Mouse (Mus musculus) heart, postnatal 36 days (tissue): ENCODE data around the gene Cptp. TPM values are rescaled to one million over a fixed set of nuclear protein-coding genes. Genes with fewer than 3 reads are reported as not detected.

Experiments used
- DNase-seq, 2 experiments: peaks; one replicate each; pipeline ENCODE4 v3.0.0; 2021 to 2022
- intact Hi-C: fragments of 180-260 bp; cut with DNase I; formaldehyde crosslinking; loops from one replicate; pipeline ENCODE4 v1.15.1; 2025
- microRNA-seq, 2 experiments: library from miRNA; unstranded; fragments of <30 nt; microRNA quantifications; one replicate each; pipeline ENCODE4 v1.2.0; 2021; ENCODE audit warnings: borderline number of aligned reads in 2 of 2
- total RNA-seq, 2 experiments: library from RNA; stranded (reverse); gene quantifications; 2 replicates each; pipeline ENCODE4 v1.2.3; 2021

The Cptp gene
- total RNA-seq, 2 experiments from 2014 or later = 9.5 to 11.7 TPM

DNA sequence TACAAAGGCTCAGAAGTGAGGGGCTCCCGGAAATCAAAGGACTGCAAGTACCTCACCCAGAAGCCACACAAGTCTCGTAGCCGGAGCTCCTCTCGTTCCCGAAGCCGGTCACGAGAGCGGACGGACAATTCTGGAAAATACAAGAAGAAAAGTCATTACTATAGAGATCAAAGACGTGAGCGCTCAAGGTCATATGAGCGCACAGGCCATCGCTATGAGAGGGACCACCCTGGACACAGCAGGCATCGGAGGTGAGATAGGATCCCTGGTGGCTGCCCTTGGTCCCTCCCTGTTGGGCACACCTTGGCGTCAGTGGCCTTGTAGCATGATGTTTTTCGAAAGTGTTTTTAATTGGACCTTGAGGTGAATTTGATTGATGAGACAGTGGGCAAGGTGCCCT is 45.8 kb downstream of the Cptp start:
- DNase-seq = no peak
- intact Hi-C loops = no loop called here

GRCm38 (mm10) chr4:155821025-155821424 is 48.2 kb downstream of the Cptp start:
- DNase-seq = no peak
- intact Hi-C loops = no loop called here

- intact Hi-C loops = no loop called here
- no peak for DNase-seq
Observed at GRCm38 (mm10) chr4:155817533-155817932, 51.7 kb downstream of the Cptp start.

Small RNA genes lying within 50 kb of the gene (microRNA-seq; reads per million reads assigned to microRNA genes)
- gene Gm22991 = 0 reads per million in 2 experiments

Other genes starting within 250 kb of the Cptp start
- 10 to 100 TPM; 32.1 to 34.2 TPM for gene Cdk11b, start 244.6 kb downstream of the Cptp start, total RNA-seq
- not detected for gene Gm10563, start 224.0 kb downstream of the Cptp start, total RNA-seq
- 10 to 100 TPM in 1 of 2 experiments, 1 to 10 TPM in 1; 9.3 to 10.5 TPM for gene Mmp23, start 216.1 kb downstream of the Cptp start, total RNA-seq
- 10 to 100 TPM; 25.3 to 29.9 TPM for gene Mib2, start 200.2 kb downstream of the Cptp start, total RNA-seq
- gene Fndc10, start 175.1 kb downstream of the Cptp start, total RNA-seq = 1 to 10 TPM; 1.2 to 1.6 TPM
- gene Ssu72, start 164.6 kb downstream of the Cptp start, total RNA-seq = 10 to 100 TPM; 43.5 to 45.6 TPM
- gene Tmem240, start 134.6 kb downstream of the Cptp start, total RNA-seq = under 1 TPM; 0.19 to 0.42 TPM
- gene Atad3a, start 108.3 kb downstream of the Cptp start, total RNA-seq = 10 to 100 TPM; 45.1 to 45.9 TPM
- gene Vwa1, start 94.7 kb downstream of the Cptp start, total RNA-seq = 1 to 10 TPM; 6.6 to 7.9 TPM
- gene Tmem88b, start 83.6 kb downstream of the Cptp start, total RNA-seq = 1 to 10 TPM in 1 of 2 experiments, under 1 TPM in 1; 0.64 to 1.3 TPM
- not detected for gene Ankrd65, start 79.0 kb downstream of the Cptp start, total RNA-seq
- 10 to 100 TPM; 77.8 to 81.1 TPM for gene Mrpl20, start 66.6 kb downstream of the Cptp start, total RNA-seq
- 10 to 100 TPM; 31.0 to 34.0 TPM for gene Ccnl2, start 57.0 kb downstream of the Cptp start, total RNA-seq
- gene Aurkaip1, start 38.2 kb downstream of the Cptp start, total RNA-seq = 100 to 1,000 TPM; 114 to 116 TPM
- gene Mxra8, start 29.8 kb downstream of the Cptp start, total RNA-seq = 10 to 100 TPM; 27.4 to 33.7 TPM
- gene Dvl1, start 22.0 kb downstream of the Cptp start, total RNA-seq = 10 to 100 TPM; 46.2 to 54.2 TPM
- gene Tas1r3, start 6.1 kb downstream of the Cptp start, total RNA-seq = under 1 TPM; 0.27 to 0.28 TPM
- gene Ints11, start 106 bp upstream of the Cptp start, total RNA-seq = 10 to 100 TPM; 15.7 to 18.8 TPM
- gene Pusl1, start 22.3 kb upstream of the Cptp start, total RNA-seq = 10 to 100 TPM; 12.7 to 13.1 TPM
- gene Acap3, start 22.4 kb upstream of the Cptp start, total RNA-seq = 10 to 100 TPM; 12.0 to 12.2 TPM
- 10 to 100 TPM; 49.4 to 56.0 TPM for gene Ube2j2, start 74.4 kb upstream of the Cptp start, total RNA-seq
- gene C1qtnf12, start 92.9 kb upstream of the Cptp start, total RNA-seq = 10 to 100 TPM; 15.6 to 16.0 TPM
- gene B3galt6, start 123.2 kb upstream of the Cptp start, total RNA-seq = 1 to 10 TPM; 2.2 to 2.4 TPM
- 10 to 100 TPM; 77.9 to 89.1 TPM for gene Sdf4, start 123.4 kb upstream of the Cptp start, total RNA-seq
- gene Tnfrsf4, start 144.4 kb upstream of the Cptp start, total RNA-seq = under 1 TPM; 0.27 to 0.39 TPM
- gene Tnfrsf18, start 156.7 kb upstream of the Cptp start, total RNA-seq = not detected
- gene Ttll10, start 190.0 kb upstream of the Cptp start, total RNA-seq = not detected
- gene 9430015G10Rik, start 240.5 kb upstream of the Cptp start, total RNA-seq = 1 to 10 TPM; 3.0 TPM